Mouse (Mus musculus) stomach, embryonic 16.5 days (tissue): ENCODE data around the gene Dvl1. TPM values are rescaled to one million over a fixed set of nuclear protein-coding genes. Genes with fewer than 3 reads are reported as not detected.

Experiments
- ATAC-seq: fragments of 200-750 bp; cut with Nextera tagmentation; 2 replicates; pipeline ENCODE4 v1.8.0; 2017; ENCODE audit warnings: moderate number of reproducible peaks, moderate TSS enrichment; ENCODE audit not compliant: insufficient read depth, low FRiP score
- H3K27ac ChIP-seq: fragments of 300-500 bp; sonication (generic); 2 replicates; pipeline ENCODE4 v1.5.1; 2014; ENCODE audit warnings: low read length
- H3K27me3 ChIP-seq: fragments of 300-500 bp; sonication (generic); 2 replicates; pipeline ENCODE4 v1.6.1; 2014; ENCODE audit warnings: low read length, control low read depth, mixed read lengths; ENCODE audit not compliant: control insufficient read depth, insufficient read depth
- H3K36me3 ChIP-seq: fragments of 300-500 bp; sonication (generic); 2 replicates; pipeline ENCODE4 v1.6.1; 2014; ENCODE audit warnings: low read length; ENCODE audit not compliant: control insufficient read depth, insufficient read depth
- H3K4me1 ChIP-seq: fragments of 300-500 bp; sonication (generic); 2 replicates; pipeline ENCODE4 v1.6.1; 2014; ENCODE audit warnings: low read length, control low read depth, mixed read lengths; ENCODE audit not compliant: control insufficient read depth, insufficient read depth
- H3K4me2 ChIP-seq: fragments of 300-500 bp; sonication (generic); 2 replicates; pipeline ENCODE4 v1.6.1; 2014; ENCODE audit warnings: low read depth, low read length, mixed read lengths
- H3K4me3 ChIP-seq: fragments of 300-500 bp; sonication (generic); replicated peaks from 2 replicates; pipeline ENCODE4 v1.5.1; 2014; ENCODE audit warnings: mild to moderate bottlenecking, low read length
- H3K9ac ChIP-seq: fragments of 300-500 bp; sonication (generic); 2 replicates; pipeline ENCODE4 v1.6.1; 2014; ENCODE audit warnings: low read length
- H3K9me3 ChIP-seq: fragments of 300-500 bp; sonication (generic); replicated peaks from 2 replicates; pipeline ENCODE4 v1.6.1; 2016; ENCODE audit warnings: low read length, control low read depth; ENCODE audit not compliant: control insufficient read depth
- WGBS: fragments of 180-500 bp; shearing (Covaris S2); extraction: QIAGEN DNeasy Blood & Tissue Kit; methylation state at CpG from one replicate; pipeline ENCODE4 v1.1.7; 2014; 5-methylcytosine and 5-hydroxymethylcytosine counted together
- polyA plus RNA-seq: library from polyadenylated mRNA; unstranded; fragments of >200 nt; fragmentation: Nextera tagmentation; extraction: Ambion mirVana; gene quantifications from 2 replicates; pipeline ENCODE4 v1.2.1, GENCODE M21; 2015

The Dvl1 gene
- polyA plus RNA-seq, 1 experiment from 2014 or later: 5.0 TPM

DNA sequence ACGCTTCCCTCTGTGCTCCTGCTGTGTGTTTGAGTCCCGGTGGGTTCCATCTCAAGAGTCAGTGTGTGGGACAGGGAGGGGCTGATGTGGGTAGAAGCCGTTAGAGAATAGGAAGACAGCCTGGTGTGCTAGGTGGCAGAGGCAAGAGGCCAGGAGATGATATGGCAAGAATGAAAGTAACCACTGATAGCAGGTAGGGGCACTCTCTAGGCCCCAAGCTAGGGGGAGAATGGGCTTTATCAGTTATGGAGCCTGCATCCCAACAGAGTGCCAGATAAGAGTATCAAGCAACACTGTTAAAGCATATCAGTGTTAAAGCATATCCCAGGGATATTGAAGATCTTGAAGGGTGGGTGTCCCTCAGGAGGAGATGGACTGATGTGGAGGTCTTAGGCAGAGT is 9.7 kb downstream of the Dvl1 start:
- no peaks in the 10 kb centered on the region for H3K4me1 ChIP-seq
- no peak for ATAC-seq
- peaks cover 20% of the 10 kb centered on the region for H3K36me3 ChIP-seq
- WGBS: 81% methylated on average over 3 of the region's 3 CpGs
- no peak overlapping the region for H3K9ac ChIP-seq
- no peak overlapping the region for H3K27ac ChIP-seq
- H3K27me3 ChIP-seq: no peaks in the 10 kb centered on the region
- no peaks in the 10 kb centered on the region for H3K9me3 ChIP-seq
- no peak overlapping the region for H3K4me3 ChIP-seq
- H3K4me2 ChIP-seq: no peak overlapping the region

DNA sequence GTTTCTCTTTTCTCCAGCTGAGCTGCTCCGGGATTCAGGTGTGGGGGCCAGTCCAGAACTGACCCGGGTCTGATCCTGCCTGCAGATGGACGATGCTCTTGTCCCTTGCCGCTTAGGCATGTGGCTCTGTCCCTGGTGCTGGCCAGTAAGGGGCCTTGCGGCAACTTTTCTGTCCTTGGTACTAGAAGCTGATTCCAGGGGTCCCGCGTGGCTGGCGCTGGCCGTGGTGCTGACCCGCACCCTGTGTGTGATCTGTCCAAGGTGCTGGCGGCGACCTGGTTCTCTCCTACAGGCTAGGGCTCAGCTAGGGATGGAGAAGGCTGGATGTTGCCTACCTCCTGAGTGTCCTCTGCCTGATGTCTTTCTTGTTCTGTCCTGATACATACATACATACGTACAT is 12.1 kb downstream of the Dvl1 start:
- H3K9me3 ChIP-seq: no peaks in the 10 kb centered on the region
- no peak overlapping the region for H3K4me2 ChIP-seq
- peaks cover 17% of the 10 kb centered on the region; the same call in 1 of the 2 replicates for H3K36me3 ChIP-seq
- no peaks in the 10 kb centered on the region for H3K4me1 ChIP-seq
- H3K4me3 ChIP-seq: no peak overlapping the region
- no peak overlapping the region for H3K9ac ChIP-seq
- 18% methylated on average over 13 of the region's 13 CpGs for WGBS
- peak; percentile 19; the same call in 1 of the 2 replicates for ATAC-seq
- H3K27me3 ChIP-seq: no peaks in the 10 kb centered on the region
- H3K27ac ChIP-seq: no peak overlapping the region

DNA sequence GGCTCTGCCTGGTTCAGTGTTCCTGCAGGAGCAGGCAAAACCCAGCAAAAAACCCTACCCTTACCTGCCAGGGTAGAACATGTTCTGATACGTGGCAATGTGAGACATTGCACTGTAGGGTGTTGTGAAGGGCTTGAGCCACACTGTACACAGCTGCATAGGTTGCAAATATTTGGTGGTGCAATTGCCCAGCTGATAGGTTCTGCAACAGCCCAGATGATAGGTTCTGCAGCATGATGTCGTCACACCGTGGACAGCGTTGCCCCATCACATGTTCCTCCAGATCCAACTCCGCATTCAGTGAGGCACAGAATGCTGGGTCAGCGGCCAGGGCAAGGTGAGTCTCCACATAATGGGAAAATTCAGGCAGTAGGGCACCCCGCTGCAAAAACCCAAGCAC is 14.6 kb downstream of the Dvl1 start:
- 88% methylated on average over 7 of the region's 7 CpGs for WGBS
- Histone ChIP-seq H3K4me2 (no peak overlapping the region), H3K9ac (no peak overlapping the region), H3K4me1 (no peaks in the 10 kb centered on the region), H3K9me3 (no peaks in the 10 kb centered on the region), H3K27ac (no peak overlapping the region), H3K4me3 (no peak overlapping the region), H3K36me3 (peaks cover 4% of the 10 kb centered on the region; the same call in 1 of the 2 replicates), H3K27me3 (no peaks in the 10 kb centered on the region)
- ATAC-seq: no peak

DNA sequence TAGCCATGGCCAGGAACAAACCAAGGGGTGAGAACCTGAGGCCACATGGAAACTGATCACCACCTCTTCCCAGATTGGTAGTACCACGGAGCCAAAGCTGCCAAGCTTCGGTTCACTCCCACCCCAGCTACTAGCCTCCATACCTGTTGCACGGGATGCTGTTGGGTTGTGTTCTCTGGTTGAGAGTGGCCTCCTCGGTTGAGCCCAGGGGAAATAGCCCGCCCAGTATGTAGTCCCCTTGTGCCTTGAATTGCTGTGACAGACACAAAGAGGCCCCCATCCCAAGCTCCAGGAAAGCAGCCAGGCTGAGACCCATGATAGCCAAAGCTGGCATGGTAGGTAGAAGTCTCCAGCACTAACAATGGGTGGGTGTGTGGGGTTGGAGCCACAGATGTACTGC is 15.8 kb downstream of the Dvl1 start, which contains the start of gene Tas1r3:
Gene Tas1r3, minus strand, starts transcription at position 362 of the 400 bp plus-strand sequence.
- no peak within 1 kb of the TSS for H3K4me2 ChIP-seq
- H3K9ac ChIP-seq: no peak within 1 kb of the TSS
- H3K4me1 ChIP-seq: no peaks in the 10 kb centered on the region
- H3K36me3 ChIP-seq: peaks cover 4% of the 10 kb centered on the region; the same call in 1 of the 2 replicates
- 73% methylated on average over 5 of the region's 5 CpGs for WGBS
- ATAC-seq: no peak
- no peak within 1 kb of the TSS for H3K4me3 ChIP-seq
- no peak within 1 kb of the TSS for H3K27ac ChIP-seq
- H3K27me3 ChIP-seq: no peaks in the 10 kb centered on the region
- H3K9me3 ChIP-seq: no peaks in the 10 kb centered on the region

DNA sequence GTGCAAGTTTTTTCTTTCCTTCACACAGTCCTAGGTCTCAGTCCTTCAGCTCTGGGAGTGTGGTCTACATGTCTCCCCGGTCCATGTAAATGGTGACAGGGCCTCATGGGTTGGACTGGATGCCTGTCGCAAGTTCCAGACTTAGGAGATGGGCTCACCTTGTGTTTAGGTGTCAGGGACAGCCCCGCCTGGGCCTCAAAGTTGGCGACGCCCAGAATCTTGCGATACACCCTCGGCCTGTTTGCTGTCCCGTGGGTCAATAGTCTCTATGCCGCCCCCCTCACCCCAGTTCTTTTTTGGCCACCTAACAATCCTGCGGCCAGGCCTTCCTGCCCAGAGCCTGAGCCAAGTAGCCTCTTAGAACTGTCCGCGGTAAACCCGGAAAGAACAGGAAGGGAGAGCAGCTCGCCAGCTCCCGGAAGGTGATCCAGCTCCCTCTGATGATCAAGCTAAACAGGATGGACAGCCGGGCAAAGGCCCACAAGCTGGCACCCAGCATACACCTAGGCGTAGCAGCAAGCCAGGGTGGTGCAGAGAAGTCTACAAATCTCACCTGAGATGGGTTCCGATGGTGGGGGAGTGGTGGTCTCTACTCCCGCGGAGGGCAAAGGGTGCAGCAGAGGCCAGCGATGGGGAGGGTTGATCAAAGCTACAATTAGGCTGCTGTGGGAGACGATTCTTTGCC is 21.6 kb downstream of the Dvl1 start:
- Histone ChIP-seq H3K36me3 (peaks cover 10% of the 10 kb centered on the region), H3K9ac (peak overlapping the region; percentile 81), H3K4me3 (peak overlapping the region; percentile 84), H3K9me3 (no peaks in the 10 kb centered on the region), H3K27ac (peak overlapping the region; percentile 48; the same call in 1 of the 2 replicates), H3K27me3 (no peaks in the 10 kb centered on the region), H3K4me1 (peaks cover 7% of the 10 kb centered on the region; the same call in 1 of the 2 replicates), H3K4me2 (peak overlapping the region; percentile 74)
- peak; percentile 44 for ATAC-seq
- 6% methylated on average over 22 of the region's 22 CpGs for WGBS

DNA sequence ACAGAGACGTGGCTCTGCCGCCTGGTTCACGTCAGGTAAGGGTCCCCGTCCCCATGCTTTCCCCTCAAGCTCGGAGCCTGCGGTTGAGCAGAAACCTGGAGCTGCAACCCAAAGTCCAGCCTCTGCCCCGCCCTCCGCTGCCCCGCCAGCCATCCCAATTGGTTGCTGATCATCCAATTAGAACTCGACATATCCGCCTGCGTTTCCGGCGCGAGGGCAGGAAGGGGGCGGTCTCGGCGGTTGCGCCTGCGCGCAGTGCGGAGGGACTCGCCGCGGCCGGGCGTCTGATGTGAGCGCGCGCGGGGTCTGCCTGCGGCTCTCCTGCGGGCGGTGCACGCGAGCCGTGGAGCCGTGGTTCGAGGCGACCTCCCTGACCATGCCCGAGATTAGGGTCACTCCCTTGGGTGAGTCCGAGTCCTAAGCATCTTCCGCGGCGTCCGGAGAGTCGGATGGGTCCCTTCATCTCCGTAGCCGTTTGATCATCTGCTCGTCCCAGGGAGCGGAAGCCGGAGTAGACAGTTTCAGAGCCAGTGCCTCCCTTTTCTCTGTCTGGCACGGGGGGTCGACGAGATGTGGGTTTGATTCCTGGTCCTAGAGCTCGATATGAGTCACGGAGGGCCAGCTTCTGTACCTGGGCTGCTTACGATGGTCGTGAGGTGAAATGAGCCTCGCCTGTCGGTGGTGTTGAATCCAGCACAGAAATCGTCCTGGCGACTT is 22.3 kb downstream of the Dvl1 start, which contains the start of the genes Cptp and Ints11:
Gene Cptp, minus strand, starts transcription at position 124 of the 717 bp plus-strand sequence.
Gene Ints11, plus strand, starts transcription at position 230 of the 717 bp plus-strand sequence.
- H3K9me3 ChIP-seq: no peaks in the 10 kb centered on the region
- H3K27ac ChIP-seq: peak within 1 kb of the TSS; percentile 48
- WGBS: under 1% methylated on average over 60 of the region's 63 CpGs
- H3K9ac ChIP-seq: peak within 1 kb of the TSS; percentile 92
- H3K27me3 ChIP-seq: no peaks in the 10 kb centered on the region
- ATAC-seq: peak; percentile 96
- peak within 1 kb of the TSS; percentile 75 for H3K4me2 ChIP-seq
- H3K36me3 ChIP-seq: peaks cover 12% of the 10 kb centered on the region
- peaks cover 7% of the 10 kb centered on the region; the same call in 1 of the 2 replicates for H3K4me1 ChIP-seq
- peak within 1 kb of the TSS; percentile 84 for H3K4me3 ChIP-seq

DNA sequence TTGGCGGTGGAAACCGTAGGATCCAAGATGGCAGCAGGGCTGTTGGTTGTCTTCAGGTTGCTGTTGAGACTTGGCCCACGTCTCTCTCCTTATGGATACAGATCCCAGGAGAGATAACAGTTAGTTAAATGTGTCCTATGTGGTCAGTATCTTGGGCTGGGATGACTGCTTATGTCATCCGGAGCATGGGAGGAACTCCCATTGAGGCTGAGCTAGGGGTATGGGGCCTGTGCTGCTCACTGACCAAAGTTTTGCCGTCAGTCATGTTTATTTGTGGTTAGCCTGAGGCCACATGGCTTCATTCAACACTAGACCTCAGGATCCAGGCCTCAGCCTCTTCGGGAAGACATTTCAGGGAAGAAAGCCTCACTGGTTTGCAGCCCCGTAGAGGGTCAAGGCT is 24.2 kb downstream of the Dvl1 start:
- Histone ChIP-seq H3K27me3 (no peaks in the 10 kb centered on the region), H3K36me3 (peaks cover 18% of the 10 kb centered on the region; the same call in 1 of the 2 replicates), H3K4me2 (no peak overlapping the region), H3K4me3 (no peak overlapping the region), H3K27ac (no peak overlapping the region), H3K9ac (no peak overlapping the region), H3K9me3 (no peaks in the 10 kb centered on the region), H3K4me1 (peaks cover 7% of the 10 kb centered on the region; the same call in 1 of the 2 replicates)
- WGBS: 84% methylated on average over 7 of the region's 7 CpGs
- no peak for ATAC-seq

DNA sequence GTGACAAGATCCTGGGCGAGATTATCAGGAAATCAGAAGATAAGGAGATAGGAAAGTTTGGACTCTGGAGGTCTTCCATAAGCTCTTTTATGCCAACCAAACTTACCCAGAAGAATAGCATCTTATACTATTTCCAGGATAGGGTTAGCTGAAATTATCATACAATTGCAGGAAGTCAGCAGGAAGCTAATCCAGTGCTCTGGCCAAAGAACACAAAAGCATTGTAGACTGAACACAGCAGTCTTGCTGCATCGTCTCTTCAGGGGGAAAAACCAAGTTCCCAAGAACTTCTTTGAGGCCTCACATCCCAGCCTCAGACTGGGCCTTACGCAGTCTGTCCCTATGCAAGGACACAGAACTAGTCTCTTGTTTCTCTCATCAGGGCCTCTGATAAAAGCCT is 36.4 kb downstream of the Dvl1 start:
- Histone ChIP-seq H3K9me3 (no peaks in the 10 kb centered on the region), H3K4me1 (no peaks in the 10 kb centered on the region), H3K27ac (peak overlapping the region; percentile 38; the same call in 1 of the 2 replicates), H3K4me2 (no peak overlapping the region), H3K27me3 (no peaks in the 10 kb centered on the region), H3K9ac (no peak overlapping the region), H3K36me3 (peaks cover 13% of the 10 kb centered on the region; the same call in 1 of the 2 replicates), H3K4me3 (no peak overlapping the region)
- WGBS: 81% methylated on average over 3 of the region's 3 CpGs
- no peak for ATAC-seq

DNA sequence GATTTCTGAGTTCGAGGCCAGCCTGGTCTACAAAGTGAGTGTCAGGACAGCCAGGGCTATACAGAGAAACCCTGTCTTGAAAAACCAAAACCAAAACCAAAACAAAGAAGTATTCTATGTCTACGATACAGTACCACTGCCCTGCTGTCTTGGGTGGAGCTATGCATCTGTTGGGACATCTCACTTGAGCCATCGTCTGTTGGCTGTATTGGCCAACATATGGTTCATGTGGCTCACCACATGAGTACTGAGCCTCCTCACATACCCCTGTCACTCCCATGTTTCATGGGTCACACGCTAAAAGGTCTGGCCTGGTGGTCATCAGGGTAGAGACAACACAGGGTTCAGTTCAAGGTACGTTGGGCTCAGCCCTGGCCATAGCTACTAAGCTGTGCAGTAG is 39.1 kb downstream of the Dvl1 start:
- H3K27me3 ChIP-seq: no peaks in the 10 kb centered on the region
- no peak overlapping the region for H3K4me2 ChIP-seq
- H3K4me3 ChIP-seq: no peak overlapping the region
- ATAC-seq: no peak
- WGBS: 93% methylated on average over 5 of the region's 5 CpGs
- peaks cover 9% of the 10 kb centered on the region; the same call in 1 of the 2 replicates for H3K4me1 ChIP-seq
- no peak overlapping the region for H3K9ac ChIP-seq
- no peaks in the 10 kb centered on the region for H3K9me3 ChIP-seq
- peaks cover 17% of the 10 kb centered on the region; the same call in 1 of the 2 replicates for H3K36me3 ChIP-seq
- no peak overlapping the region for H3K27ac ChIP-seq
